Mouse (Mus musculus): ENCODE measurements around the gene Ptov1.

Gene Ptov1

GRCm38 (mm10) chr7:44814952-44815553 lies 54.5 kb downstream of the Ptov1 start:
- peak; percentile 28 to 44 for DNase-seq (ENCODE audit: low spot score in 2 of 2)

- DNase-seq (ENCODE audit: low spot score in 2 of 2) = no peak
Measured at GRCm38 (mm10) chr7:44814423-44814822, 55.2 kb downstream of the Ptov1 start.

DNA sequence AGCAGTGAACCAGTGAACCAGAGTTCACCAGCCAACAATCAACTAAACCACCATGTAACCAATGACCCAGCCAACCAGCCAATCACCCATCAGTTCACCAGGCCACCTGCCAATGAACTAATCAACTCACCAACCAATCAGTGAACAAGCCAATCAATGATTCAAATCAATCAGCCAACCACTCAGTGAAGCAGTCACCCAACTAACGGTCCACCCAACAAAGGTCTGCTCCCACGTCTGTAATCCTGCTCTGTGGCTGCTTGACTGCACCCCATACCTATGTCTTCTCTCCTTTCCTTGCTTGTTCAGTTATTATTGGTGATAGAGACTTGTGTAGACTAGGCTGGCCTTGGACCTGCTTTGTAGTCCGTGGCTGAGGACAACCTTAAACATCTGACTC lies 55.6 kb downstream of the Ptov1 start:
- peak in 1 of 2 experiments; percentile 3 for DNase-seq (ENCODE audit: low spot score in 2 of 2)
